Mouse (Mus musculus): ENCODE measurements at regions not wholly inside any gene's neighbourhood (a gene's known extent, or its start where the extent isn't known, plus 50 kb on each side); places are given as distances from the start of the nearest gene placed in this dataset.

DNA sequence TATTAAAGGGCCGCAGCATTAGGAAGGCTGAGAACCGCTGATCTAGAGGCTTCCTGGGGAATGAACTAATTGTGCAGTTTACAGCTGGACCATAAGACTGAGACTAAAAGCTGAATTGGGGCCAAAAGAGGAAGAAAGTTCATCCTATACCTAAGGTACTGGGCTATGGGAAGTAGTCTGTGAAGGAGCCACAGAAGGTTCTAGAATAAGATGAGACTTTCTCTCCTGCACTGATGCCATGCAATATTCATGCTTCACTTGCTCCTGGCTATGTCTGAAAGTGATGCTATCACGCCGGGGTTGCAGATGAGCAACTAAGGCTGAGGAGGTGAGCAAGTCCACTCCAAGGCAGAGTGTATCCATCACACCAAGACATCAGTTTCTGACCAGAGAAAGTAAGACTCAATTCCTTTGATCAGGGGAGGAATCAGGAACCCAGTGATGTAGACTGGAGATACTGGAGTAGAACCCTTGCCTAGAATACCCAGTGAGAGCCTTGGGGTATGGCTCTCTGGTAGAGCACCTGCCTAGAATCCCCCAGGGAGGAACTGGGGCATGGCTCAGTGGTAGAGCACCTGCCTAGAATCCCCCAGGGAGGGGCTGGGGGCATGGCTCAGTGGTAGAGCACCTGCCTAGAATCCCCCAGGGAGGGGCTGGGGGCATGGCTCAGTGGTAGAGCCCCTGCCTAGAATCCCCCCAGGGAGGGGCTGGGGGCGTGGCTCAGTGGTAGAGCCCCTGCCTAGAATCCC is 51.9 kb upstream of the Myl10 start:
- TF ChIP-seq POLR2A (IDR thresholded peaks at IDR 0.05; ENCODE audit: control insufficient read depth in 1 of 2, insufficient read depth in 1 of 2, low read depth in 1 of 2, low read length in 2 of 2, poor library complexity in 1 of 2) (no peak), MYB (IDR thresholded peaks at IDR 0.05; ENCODE audit: low read depth, low read length) (no peak), CTCF (IDR thresholded peaks at IDR 0.05 in 2 of 3, conservative IDR thresholded peaks at IDR 0.05 in 1 of 3; ENCODE audit: control insufficient read depth in 1 of 3, insufficient read depth in 1 of 3, low read depth in 2 of 3, low read length in 3 of 3, poor library complexity in 1 of 3, severe bottlenecking in 1 of 3) (no peak), NRF1 (IDR thresholded peaks at IDR 0.05; ENCODE audit: insufficient read depth, low read depth, low read length, poor library complexity, severe bottlenecking) (no peak)

Measured in MEL (cell line).